Mouse (Mus musculus) heart, postnatal 0 days (tissue): ENCODE measurements at regions not wholly inside any gene's neighbourhood (a gene's known extent, or its start where the extent isn't known, plus 50 kb on each side); places are given as distances from the start of the nearest gene placed in this dataset.

Experiments used
- ATAC-seq: fragments of 200-750 bp; cut with Nextera tagmentation; 2 replicates; pipeline ENCODE4 v1.8.0; 2017; ENCODE audit warnings: low read depth, moderate number of reproducible peaks, moderate library complexity; ENCODE audit not compliant: insufficient read depth
- DNase-seq: peaks from one replicate; pipeline ENCODE4 v3.0.0-alpha.2; 2016; ENCODE audit warnings: low spot score
- H3K27ac ChIP-seq: fragments of 300-500 bp; sonication (generic); 2 replicates; pipeline ENCODE4 v1.5.1; 2014; ENCODE audit warnings: low read depth, mild to moderate bottlenecking
- H3K27me3 ChIP-seq: fragments of 300-500 bp; sonication (generic); 2 replicates; pipeline ENCODE4 v1.6.1; 2014; ENCODE audit warnings: low read length, mixed read lengths; ENCODE audit not compliant: control insufficient read depth, insufficient read depth
- H3K36me3 ChIP-seq: fragments of 300-500 bp; sonication (generic); replicated peaks from 2 replicates; pipeline ENCODE4 v1.6.1; 2014; ENCODE audit warnings: low read length, mixed read lengths; ENCODE audit not compliant: control insufficient read depth, insufficient read depth
- H3K4me1 ChIP-seq: fragments of 300-500 bp; sonication (generic); 2 replicates; pipeline ENCODE4 v1.6.1; 2014; ENCODE audit warnings: antibody characterized with exemption; ENCODE audit not compliant: control insufficient read depth, insufficient read depth
- H3K4me2 ChIP-seq: fragments of 300-500 bp; sonication (generic); 2 replicates; pipeline ENCODE4 v1.6.1; 2014; ENCODE audit warnings: low read depth, mild to moderate bottlenecking, low read length, moderate library complexity
- H3K4me3 ChIP-seq: fragments of 300-500 bp; sonication (generic); 2 replicates; pipeline ENCODE4 v1.5.1; 2014; ENCODE audit warnings: low read depth, low read length
- H3K9ac ChIP-seq: fragments of 300-500 bp; sonication (generic); replicated peaks from 2 replicates; pipeline ENCODE4 v1.6.1; 2014; ENCODE audit warnings: low read depth, low read length, mixed read lengths
- H3K9me3 ChIP-seq: fragments of 300-500 bp; sonication (generic); replicated peaks from 2 replicates; pipeline ENCODE4 v1.6.1; 2016; ENCODE audit warnings: low read length; ENCODE audit not compliant: control insufficient read depth
- CTCF ChIP-seq: IDR thresholded peaks from 2 replicates; pipeline ENCODE4 v1.5.1; 2016; ENCODE audit warnings: antibody characterized with exemption, control low read depth, low read depth
- EP300 ChIP-seq: IDR thresholded peaks from 2 replicates; pipeline ENCODE4 v1.6.1; 2016; ENCODE audit warnings: antibody characterized with exemption, low read depth
- WGBS: fragments of 180-500 bp; shearing (Covaris S2); extraction: QIAGEN DNeasy Blood & Tissue Kit; methylation state at CpG from one replicate; pipeline ENCODE4 v1.1.7; 2014; 5-methylcytosine and 5-hydroxymethylcytosine counted together

DNA sequence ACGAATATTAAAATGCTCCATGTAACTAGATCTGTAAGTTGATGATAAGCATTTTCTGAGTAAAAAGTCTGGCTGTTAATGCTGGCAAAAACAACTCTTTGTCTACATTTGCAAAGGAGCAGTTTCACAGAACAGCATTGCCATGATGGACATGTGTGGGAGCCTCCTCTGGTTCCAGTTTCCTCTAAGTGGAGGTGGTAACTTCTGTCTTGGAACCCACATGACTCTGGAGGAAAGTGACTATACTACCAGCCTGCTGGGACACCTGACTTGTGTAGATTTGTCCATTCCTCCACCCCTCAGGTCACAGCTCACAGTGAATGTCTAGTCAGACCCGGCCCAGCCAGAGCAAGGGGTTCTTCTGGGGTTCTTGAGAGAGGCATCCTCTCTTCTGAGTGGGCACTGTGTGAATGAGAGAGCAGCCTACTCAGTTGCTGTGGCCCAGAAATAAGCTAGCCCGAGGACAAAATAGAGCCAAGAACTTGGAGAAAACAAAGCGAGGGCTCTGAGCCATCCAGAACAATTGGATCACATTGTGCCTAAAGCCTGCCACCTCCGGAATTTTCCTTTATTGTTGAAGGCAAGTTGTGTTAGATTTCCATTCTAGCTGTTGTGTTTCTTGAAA lies 97.9 kb upstream of the Wscd1 start:
- ATAC-seq, result no peak
- no peaks in the 10 kb centered on the region for H3K9me3 ChIP-seq
- H3K27me3 ChIP-seq, result no peaks in the 10 kb centered on the region

DNA sequence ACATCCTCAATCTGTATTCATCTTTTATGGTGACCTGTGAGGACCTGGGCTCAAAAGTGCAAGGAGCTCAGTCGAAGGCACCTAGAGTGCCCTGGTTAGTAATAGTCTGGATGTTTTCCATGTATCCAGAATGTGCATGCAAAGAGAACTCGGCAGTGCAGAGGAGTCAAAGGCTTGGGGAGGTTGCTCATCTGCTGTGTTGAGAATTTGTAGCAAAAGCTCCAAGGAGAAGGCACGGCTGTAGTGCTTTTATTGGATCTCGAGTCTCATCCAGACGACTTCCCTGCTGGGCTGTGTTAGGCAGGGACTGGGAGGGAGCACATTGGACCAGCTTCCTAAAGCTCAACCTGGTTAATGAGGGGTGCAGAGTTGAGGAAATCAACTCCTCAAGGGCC lies 97.3 kb upstream of the Wscd1 start:
- Histone ChIP-seq H3K9me3 (no peaks in the 10 kb centered on the region), H3K9ac (no peak overlapping the region), H3K4me1 (no peaks in the 10 kb centered on the region), H3K4me3 (no peak overlapping the region), H3K27me3 (no peaks in the 10 kb centered on the region), H3K36me3 (no peaks in the 10 kb centered on the region), H3K4me2 (no peak overlapping the region), H3K27ac (no peak overlapping the region)
- 62% methylated on average over 5 of the region's 5 CpGs for WGBS
- DNase-seq (no peak), ATAC-seq (no peak)
- TF ChIP-seq CTCF, result no peak
- TF ChIP-seq EP300, result no peak

More for the DNA sequence above, 97.9 kb upstream of the Wscd1 start:
- Histone ChIP-seq H3K4me1 (no peaks in the 10 kb centered on the region), H3K9ac (no peak overlapping the region), H3K36me3 (no peaks in the 10 kb centered on the region), H3K4me2 (no peak overlapping the region), H3K4me3 (no peak overlapping the region), H3K27ac (no peak overlapping the region)
- no peak for TF ChIP-seq EP300
- no peak for TF ChIP-seq CTCF
- DNase-seq, result no peak
- 70% methylated on average over 5 of the region's 5 CpGs for WGBS

DNA sequence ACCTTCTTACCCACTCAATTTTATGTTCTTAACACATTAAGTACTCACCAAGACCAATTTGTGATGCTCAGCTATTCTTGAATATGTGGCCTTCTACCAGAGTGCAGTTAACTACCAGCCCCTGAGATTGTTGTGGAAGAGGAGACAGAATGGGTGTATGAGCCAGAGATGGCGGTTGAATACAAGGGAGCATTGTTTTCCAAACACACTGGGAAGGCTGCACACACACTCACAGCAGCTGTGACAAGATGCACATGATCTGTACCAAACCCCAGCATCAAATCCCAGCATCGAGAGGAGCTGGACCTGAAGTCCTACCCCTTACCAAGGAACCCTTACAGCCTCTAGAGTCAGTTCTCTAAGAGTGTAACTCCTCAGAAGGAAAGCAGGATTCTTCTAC lies 91.4 kb upstream of the Wscd1 start:
- 55% methylated on average over 2 of the region's 2 CpGs for WGBS
- no peak for ATAC-seq
- Histone ChIP-seq H3K4me2 (no peak overlapping the region), H3K9me3 (no peaks in the 10 kb centered on the region), H3K36me3 (no peaks in the 10 kb centered on the region), H3K4me3 (no peak overlapping the region), H3K9ac (no peak overlapping the region), H3K27ac (no peak overlapping the region), H3K27me3 (no peaks in the 10 kb centered on the region), H3K4me1 (no peaks in the 10 kb centered on the region)
- DNase-seq, result no peak
- TF ChIP-seq EP300 (no peak), CTCF (no peak)

DNA sequence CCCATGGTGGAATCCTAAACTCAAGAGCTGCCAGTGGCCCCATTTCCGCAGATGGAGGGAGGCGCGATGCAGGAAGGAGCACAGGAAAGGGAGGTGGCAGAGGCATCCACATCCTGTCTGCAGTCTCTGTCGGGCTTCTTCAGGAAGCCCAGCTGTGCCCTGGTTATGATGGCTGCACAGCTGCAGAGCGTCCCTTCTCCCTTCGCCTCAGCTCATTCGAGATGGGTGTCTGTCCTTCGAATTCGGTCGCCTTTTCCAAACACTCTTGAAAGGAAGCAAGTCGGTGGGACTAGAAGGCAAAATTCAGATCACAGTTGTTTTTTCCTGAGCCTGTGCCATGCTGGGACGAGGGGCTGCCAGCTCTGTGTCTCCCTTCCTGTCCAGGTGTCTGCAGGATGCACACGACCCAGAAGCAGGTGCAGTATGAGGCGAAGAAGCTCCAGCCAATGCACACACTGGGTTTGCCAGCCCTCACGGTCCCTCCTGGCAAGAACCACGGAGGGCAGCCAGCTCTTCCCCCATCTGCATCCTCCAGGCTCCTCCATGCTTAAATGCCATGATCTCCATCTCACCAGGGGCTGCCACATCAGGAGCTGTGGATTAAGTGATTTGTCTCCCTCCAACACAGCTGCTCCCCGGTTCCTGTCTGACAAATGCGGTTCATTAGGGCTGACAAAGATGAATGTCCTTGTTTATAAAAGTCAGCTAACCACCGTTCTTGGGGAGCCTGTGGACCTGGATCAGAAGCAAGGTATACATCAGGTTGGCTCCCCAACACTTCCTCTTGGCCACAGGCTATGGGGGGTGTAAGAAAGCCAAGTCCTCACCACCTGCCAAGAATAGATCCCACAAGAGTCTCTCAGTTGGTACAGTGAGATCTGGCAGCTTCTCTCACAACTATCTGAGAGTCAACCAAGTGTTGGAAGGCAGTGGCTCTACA lies 79.3 kb upstream of the Wscd1 start:
- Histone ChIP-seq H3K4me2 (no peak overlapping the region), H3K36me3 (no peaks in the 10 kb centered on the region), H3K4me3 (no peak overlapping the region), H3K9me3 (no peaks in the 10 kb centered on the region), H3K27ac (no peak overlapping the region), H3K27me3 (no peaks in the 10 kb centered on the region), H3K9ac (no peak overlapping the region), H3K4me1 (no peaks in the 10 kb centered on the region; the same call in 1 of the 2 replicates)
- DNase-seq (no peak), ATAC-seq (no peak)
- 53% methylated on average over 19 of the region's 19 CpGs for WGBS
- no peak for TF ChIP-seq CTCF
- TF ChIP-seq EP300, result no peak

DNA sequence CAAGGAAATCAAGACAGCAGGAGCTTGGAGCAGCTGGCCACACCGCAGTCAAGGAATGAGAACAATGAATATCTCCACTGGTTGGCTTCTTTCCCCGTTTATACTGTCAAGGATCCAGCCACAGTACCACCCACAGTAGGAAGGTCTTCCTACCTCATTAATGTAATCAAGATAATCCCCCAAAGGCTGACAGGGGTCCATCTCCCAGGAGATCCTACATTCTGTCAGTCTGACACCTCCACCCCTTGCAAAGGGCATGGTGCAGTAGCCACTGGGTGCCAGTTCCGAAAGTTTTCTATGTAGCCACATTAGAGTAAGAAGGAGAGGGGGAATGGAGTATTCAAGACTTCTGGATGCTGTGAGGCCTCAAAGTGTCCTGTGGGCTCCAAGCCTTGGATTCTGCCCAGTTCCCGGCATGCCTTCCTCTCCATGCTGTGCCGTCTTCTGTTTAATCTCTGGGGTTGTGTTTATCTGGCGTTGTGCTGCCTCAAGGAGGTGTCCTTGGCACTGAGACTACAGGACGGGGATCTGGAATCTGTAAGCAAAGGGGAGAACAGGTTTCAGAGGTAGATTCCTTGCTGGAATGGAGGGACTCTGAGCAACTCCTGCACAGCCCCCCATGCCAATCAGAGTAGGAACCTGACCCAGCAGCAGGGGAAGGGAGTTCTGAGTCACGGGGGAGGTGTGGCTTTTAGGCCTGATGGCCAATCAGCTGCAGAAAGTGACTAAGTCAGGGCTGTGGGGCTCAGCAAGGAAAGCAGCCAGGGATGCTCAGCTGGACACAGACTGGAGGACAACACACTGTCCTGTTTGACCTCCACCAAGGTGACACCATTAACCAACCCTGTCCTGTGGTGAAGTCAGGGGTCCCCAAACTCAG lies 77.3 kb upstream of the Wscd1 start:
- Histone ChIP-seq H3K36me3 (no peaks in the 10 kb centered on the region), H3K4me2 (no peak overlapping the region), H3K27ac (no peak overlapping the region), H3K4me3 (no peak overlapping the region), H3K4me1 (no peaks in the 10 kb centered on the region; the same call in 1 of the 2 replicates), H3K9me3 (no peaks in the 10 kb centered on the region), H3K9ac (no peak overlapping the region), H3K27me3 (no peaks in the 10 kb centered on the region)
- no peak for ATAC-seq
- 14% methylated on average over 8 of the region's 8 CpGs for WGBS
- DNase-seq, result no peak
- TF ChIP-seq EP300 (no peak), CTCF (no peak)
